Mouse (Mus musculus) heart, postnatal 0 days (tissue): ENCODE measurements around the gene Hmox2.

Experiments used
- CTCF ChIP-seq: IDR thresholded peaks from 2 replicates; pipeline ENCODE4 v1.5.1; 2016; ENCODE audit warnings: antibody characterized with exemption, control low read depth, low read depth
- EP300 ChIP-seq: IDR thresholded peaks from 2 replicates; pipeline ENCODE4 v1.6.1; 2016; ENCODE audit warnings: antibody characterized with exemption, low read depth

DNA sequence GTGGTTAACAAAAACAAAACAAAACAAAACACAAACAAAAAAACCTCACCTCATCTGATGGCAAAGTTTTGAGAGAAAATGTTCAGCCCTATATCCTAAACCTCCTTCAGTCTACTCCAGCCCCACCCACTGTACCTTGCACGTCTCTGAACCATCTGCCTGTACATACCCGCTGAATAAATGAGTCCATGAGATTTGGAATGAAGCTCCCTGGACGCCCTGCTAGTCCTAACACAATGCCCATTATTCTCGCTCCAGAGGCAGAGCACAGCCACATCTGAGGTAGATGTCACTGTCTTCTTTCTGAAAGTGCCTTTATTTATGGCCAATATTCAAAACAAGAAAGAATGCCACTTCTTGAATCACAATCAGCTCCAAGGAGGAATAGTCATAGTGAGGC, 59.5 kb downstream of the Hmox2 start:
- no peak for TF ChIP-seq EP300
- TF ChIP-seq CTCF: no peak
